Mouse (Mus musculus): ENCODE data around the gene Fuca1. TPM values are rescaled to one million over a fixed set of nuclear protein-coding genes. Genes with fewer than 3 reads are reported as not detected.

The Fuca1 gene
- polyA plus RNA-seq (2015; fragmentation: Nextera tagmentation; extraction: Ambion mirVana) = 53.8 and 63.6 TPM in 2 replicates

DNA sequence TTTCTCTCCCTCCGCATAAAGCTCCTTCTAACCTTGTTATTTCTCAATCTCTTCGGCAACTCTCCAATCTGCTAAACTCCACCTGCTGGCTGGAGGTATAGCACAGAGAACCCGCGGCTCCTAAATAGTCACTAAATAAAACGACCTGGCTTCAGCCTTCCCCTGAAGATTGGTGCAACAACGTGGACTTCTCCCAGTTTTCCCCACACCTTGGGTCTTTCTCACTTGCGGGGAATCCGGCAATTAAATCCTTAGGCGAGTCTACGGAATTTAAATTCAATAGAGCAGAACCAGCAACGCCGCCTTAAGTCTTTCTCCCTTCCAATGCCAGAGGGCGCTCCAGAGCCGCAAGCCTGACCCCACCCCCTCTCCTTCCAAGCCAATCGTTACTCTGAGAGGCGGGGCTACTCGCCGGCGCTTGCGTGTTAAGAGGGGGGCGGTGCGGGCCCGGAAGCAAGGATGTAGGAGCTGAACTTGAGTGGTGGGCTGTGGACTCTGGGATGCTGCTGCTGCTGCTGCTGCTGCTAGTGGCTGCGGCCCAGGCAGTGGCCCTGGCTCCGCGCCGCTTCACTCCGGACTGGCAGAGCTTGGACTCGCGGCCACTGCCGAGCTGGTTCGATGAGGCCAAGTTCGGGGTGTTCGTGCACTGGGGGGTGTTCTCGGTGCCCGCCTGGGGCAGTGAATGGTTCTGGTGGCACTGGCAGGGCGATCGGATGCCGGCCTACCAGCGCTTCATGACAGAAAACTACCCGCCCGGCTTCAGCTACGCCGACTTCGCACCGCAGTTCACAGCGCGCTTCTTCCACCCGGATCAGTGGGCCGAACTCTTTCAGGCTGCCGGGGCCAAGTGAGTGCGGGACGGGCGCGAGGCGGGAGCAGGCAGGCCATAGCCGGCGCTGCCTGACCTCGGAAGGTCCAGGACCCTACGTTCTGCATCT is at the start of gene Fuca1:
TSS of gene Fuca1 (plus strand) at position 432 of the 938 bp plus-strand sequence.
- ATAC-seq (ENCODE audit: low read depth) = peak; percentile 98
- H3K4me2 ChIP-seq = peak within 1 kb of the TSS; percentile 87
- 2% methylated on average over 60 of the region's 60 CpGs for WGBS

DNA sequence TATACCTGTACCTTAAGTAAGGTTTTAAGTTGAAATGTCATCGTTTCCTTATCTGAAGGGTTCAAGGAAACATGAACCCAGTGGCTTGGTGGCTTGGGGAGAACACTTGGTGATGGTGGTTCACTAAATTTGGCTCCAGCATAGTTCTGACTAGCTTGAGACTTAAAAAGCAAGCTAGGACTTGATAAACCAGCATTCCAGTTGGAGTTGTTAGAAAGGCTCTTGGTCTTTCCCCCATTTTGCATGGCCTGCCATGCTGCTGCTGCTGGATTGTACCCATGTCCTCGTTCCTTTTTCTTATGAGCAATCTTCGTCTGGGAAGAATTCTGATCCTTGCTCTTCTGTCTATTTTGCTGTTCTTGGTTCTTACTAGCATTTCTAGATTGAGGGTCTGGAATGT is 48.5 kb upstream of the Fuca1 start:
- Histone ChIP-seq H3K4me1 (replicated peaks) (peaks cover 56% of the 10 kb centered on the region), H3K9me3 (no peaks in the 10 kb centered on the region), H3K36me3 (peaks cover 15% of the 10 kb centered on the region; the same call in 1 of the 2 replicates), H3K9ac (peak overlapping the region; percentile 92), H3K4me3 (peak overlapping the region; percentile 58), H3K27ac (replicated peaks) (peak overlapping the region; percentile 97; the same call in 1 of the 2 replicates), H3K4me2 (peak overlapping the region; percentile 87), H3K27me3 (no peaks in the 10 kb centered on the region)
- no peak for ATAC-seq (ENCODE audit: low read depth)
- WGBS = 57% methylated on average over 3 of the region's 3 CpGs

More for the DNA sequence above, at the start of gene Fuca1:
- Histone ChIP-seq H3K4me1 (replicated peaks) (peaks cover 19% of the 10 kb centered on the region), H3K27ac (replicated peaks) (peak within 1 kb of the TSS; percentile 84), H3K27me3 (no peaks in the 10 kb centered on the region), H3K4me3 (peak within 1 kb of the TSS; percentile 61), H3K36me3 (peaks cover 18% of the 10 kb centered on the region), H3K9ac (peak within 1 kb of the TSS; percentile 79), H3K9me3 (no peaks in the 10 kb centered on the region)

DNA sequence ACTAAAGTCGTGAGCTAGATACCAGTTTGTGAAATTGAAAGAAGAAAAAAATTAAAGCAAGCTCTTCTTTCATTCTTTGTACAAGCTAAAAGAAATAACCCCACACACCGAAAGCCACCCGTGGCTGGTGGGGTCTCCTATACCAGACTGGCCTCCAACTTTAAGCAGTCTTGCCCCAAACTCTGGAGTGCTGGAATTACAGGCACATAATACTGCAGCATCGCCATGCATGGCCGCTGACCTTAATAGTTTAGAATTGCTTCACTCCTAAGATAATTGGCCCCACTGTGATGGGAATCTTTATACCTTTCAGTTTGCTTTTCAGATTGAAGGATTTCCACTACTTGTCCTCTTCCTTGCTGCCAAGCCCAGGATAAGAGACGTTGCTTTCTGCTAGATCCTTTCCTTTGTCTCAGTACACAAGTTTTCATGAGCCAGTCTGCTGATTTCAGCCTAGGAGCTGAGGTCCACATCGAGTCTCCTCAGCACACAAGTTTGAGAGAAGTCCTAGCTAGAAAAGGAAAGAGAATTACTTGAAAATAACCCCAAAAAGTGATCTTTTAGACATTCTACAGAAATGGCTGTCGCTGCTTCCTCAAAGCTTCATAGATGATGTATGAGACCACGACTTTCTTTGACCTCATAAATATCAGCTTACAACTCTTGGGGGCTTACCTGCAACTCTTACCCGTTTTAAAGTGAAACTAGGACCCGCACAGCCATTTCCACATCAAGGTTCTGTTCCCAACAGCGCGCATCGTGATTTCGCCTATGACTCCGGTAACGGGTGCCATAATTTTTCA is 47.7 kb upstream of the Fuca1 start:
- 9% methylated on average over 17 of the region's 17 CpGs for WGBS
- peak overlapping the region; percentile 58 for H3K4me3 ChIP-seq
- H3K9me3 ChIP-seq = no peaks in the 10 kb centered on the region
- peak overlapping the region; percentile 87 for H3K4me2 ChIP-seq
- H3K27me3 ChIP-seq = no peaks in the 10 kb centered on the region
- no peak for ATAC-seq (ENCODE audit: low read depth)
- peaks cover 15% of the 10 kb centered on the region; the same call in 1 of the 2 replicates for H3K36me3 ChIP-seq
- H3K9ac ChIP-seq = peak overlapping the region; percentile 92
- peak overlapping the region; percentile 97 for H3K27ac ChIP-seq (replicated peaks)
- peaks cover 57% of the 10 kb centered on the region for H3K4me1 ChIP-seq (replicated peaks)

DNA sequence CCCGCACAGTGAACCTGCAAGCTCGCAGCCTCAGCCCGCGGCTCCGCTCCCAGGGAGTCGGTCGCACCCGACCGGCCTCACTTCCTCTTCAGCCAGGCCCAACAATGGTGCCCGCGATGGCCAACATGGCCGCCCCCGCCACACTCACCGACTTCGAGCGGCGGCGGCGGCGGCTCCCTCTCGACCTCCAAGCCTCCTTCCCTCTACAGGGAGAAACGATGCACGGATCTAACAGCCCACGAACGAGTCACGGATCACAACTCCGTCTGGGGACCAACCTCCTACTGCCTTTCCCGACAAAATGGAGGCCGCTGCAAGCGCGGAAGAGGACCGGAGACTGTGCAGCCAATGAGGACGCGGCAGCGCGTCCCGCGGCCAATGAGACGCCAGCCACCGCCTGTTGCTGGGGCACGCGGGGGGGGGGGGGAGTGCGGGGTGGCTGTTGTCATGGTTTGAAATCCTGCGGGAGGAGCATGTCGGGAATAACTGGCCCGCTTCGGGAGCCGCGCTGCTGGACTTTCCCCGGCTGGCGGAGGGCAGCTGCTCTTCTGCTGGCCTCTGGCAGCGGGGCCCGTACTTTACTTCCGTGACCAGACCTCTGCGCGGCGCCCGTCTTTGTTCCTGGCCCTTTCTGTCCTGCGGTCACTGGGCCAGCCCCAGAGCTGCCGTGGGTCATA is 46.9 kb upstream of the Fuca1 start, which contains the start of gene Pnrc2:
TSS of gene Pnrc2 (minus strand) at position 325 of the 677 bp plus-strand sequence.
- under 1% methylated on average over 47 of the region's 60 CpGs for WGBS
- peaks cover 57% of the 10 kb centered on the region for H3K4me1 ChIP-seq (replicated peaks)

DNA sequence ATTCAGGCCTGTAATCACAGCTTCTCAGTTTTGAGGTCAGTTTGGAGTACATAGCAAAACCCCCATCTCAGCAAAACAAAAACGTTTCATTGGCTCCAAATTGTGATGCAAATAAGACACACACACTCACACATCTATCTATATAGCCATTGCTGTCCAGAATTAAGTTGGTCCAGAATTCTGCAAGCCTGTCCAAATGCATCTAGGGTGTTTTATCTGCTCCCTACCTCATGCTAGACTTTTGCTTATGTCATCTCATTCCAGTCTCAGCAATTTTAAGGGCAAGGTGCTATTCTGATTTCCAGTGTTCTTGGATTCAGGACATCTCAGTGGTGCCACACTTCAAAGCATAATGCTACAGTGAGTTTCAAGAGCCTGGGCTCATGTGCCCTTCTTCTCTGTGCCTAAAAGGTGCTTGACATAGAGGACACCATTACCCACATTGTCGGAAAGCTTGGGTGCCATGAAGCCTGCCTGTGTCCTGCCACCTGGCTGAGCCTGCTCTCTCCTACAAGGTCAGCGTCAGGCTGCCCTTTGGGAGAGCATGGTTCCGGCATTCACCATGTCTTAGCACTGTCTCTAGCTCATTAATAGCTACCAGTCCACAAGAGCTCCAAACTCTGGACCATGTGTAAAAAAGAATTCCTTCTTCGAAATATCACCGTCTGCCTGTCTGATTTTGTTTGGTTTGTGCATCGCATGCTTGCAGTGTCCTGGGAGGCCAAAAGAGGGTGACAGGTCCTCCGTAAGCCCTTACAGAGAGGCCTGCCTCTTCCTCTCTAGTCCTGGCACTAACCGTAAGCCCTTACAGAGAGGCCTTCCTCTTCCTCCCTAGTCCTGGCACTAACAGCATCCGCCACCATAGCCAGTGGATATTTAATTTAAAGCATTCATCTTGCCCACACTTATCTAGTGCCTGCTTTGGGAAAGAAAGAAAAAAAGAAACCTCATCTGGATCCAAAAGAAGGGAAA is 45.7 kb upstream of the Fuca1 start:
- Histone ChIP-seq H3K27ac (replicated peaks) (peak overlapping the region; percentile 97), H3K27me3 (no peaks in the 10 kb centered on the region), H3K9ac (peak overlapping the region; percentile 92), H3K4me1 (replicated peaks) (peaks cover 57% of the 10 kb centered on the region), H3K36me3 (peaks cover 11% of the 10 kb centered on the region; the same call in 1 of the 2 replicates), H3K9me3 (no peaks in the 10 kb centered on the region), H3K4me2 (peak overlapping the region; percentile 87), H3K4me3 (no peak overlapping the region)
- 83% methylated on average over 10 of the region's 10 CpGs for WGBS
- ATAC-seq (ENCODE audit: low read depth) = no peak

More for the DNA sequence above, 46.9 kb upstream of the Fuca1 start, which contains the start of gene Pnrc2:
- H3K36me3 ChIP-seq = peaks cover 15% of the 10 kb centered on the region; the same call in 1 of the 2 replicates
- H3K9ac ChIP-seq = peak within 1 kb of the TSS; percentile 92
- peak; percentile 95 for ATAC-seq (ENCODE audit: low read depth)
- H3K4me2 ChIP-seq = peak within 1 kb of the TSS; percentile 87
- H3K27me3 ChIP-seq = no peaks in the 10 kb centered on the region
- H3K27ac ChIP-seq (replicated peaks) = peak within 1 kb of the TSS; percentile 97
- no peaks in the 10 kb centered on the region for H3K9me3 ChIP-seq
- peak within 1 kb of the TSS; percentile 58 for H3K4me3 ChIP-seq

DNA sequence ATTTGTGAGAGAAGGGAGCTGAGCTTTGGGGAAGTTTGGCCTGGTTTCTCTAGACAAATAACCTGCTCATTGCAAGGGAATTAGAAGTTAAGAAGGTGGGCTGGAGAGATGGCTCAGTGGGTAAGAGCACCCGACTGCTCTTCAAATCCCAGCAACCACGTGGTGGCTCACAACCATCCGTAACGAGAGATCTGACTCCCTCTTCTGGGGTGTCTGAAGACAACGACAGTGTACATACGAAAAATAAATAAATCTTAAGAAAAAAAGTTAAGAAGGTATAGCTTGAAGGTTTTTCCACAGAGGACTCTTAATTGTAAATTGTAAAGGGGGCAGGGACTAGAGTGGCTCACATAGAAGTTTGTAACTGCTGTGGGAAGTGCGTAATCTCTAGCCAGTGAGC is 45.0 kb upstream of the Fuca1 start:
- Histone ChIP-seq H3K27me3 (no peaks in the 10 kb centered on the region), H3K9ac (no peak overlapping the region), H3K4me3 (no peak overlapping the region), H3K36me3 (peaks cover 11% of the 10 kb centered on the region; the same call in 1 of the 2 replicates), H3K27ac (replicated peaks) (peak overlapping the region; percentile 97; the same call in 1 of the 2 replicates), H3K4me1 (replicated peaks) (peaks cover 54% of the 10 kb centered on the region), H3K9me3 (no peaks in the 10 kb centered on the region), H3K4me2 (no peak overlapping the region)
- ATAC-seq (ENCODE audit: low read depth) = no peak
- 31% methylated on average over 7 of the region's 7 CpGs for WGBS

DNA sequence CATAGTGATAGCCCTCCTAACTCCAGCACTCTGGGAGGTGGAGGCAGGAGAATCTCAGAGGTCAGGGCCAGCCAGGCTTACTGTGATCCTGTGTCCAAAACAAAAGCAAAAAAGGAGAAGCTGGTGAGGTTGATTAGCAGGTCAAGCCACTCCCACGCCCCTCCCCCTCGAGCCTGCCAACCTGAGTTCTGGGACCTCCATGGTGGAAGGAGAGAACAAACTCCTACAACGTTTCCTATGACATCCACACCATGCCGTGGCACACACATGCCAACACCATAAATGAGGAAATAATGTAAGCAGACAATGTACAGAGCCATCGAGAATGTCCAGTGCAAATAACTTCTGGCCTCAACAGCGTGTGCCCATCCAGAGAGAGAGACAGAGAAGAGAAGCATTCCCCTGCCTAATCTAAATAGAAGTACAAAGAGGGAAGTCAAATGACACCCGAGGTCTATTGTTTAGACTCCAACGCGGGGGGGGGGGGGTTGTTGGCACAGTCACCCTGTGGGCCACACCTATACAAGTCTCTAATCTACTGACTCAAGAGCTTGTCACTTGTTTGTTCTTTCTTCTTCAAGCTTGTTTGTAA is 44.4 kb upstream of the Fuca1 start:
- Histone ChIP-seq H3K9ac (no peak overlapping the region), H3K27ac (replicated peaks) (peak overlapping the region; percentile 61), H3K36me3 (peaks cover 11% of the 10 kb centered on the region; the same call in 1 of the 2 replicates), H3K4me2 (peak overlapping the region; percentile 53), H3K4me3 (peak overlapping the region; percentile 13), H3K9me3 (no peaks in the 10 kb centered on the region), H3K4me1 (replicated peaks) (peaks cover 49% of the 10 kb centered on the region), H3K27me3 (no peaks in the 10 kb centered on the region)
- no peak for ATAC-seq (ENCODE audit: low read depth)
- WGBS = 6% methylated on average over 9 of the region's 9 CpGs

DNA sequence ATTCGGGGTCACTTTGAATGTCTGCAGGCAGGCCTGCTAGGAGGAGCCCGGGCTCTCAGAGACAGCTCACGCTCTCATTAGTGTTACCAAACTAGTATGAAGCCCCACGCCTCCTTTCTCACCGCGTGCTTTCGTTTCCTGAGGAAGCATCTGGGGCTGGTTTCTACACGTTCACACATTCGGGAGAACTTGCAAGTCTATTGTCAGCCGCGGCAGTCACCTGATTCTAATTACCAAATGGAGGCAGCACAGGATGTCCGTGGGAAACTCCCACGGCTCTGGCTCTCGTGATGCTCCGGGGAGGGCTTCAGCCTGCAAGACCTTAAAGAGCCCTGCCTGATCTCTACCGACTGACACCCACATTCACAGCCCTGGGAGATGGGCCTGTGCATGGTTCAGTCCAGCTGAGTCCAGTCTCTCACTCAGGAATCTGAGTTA is 43.9 kb upstream of the Fuca1 start:
- peaks cover 8% of the 10 kb centered on the region; the same call in 1 of the 2 replicates for H3K36me3 ChIP-seq
- WGBS = 1% methylated on average over 16 of the region's 16 CpGs
- peak overlapping the region; percentile 13 for H3K4me3 ChIP-seq

DNA sequence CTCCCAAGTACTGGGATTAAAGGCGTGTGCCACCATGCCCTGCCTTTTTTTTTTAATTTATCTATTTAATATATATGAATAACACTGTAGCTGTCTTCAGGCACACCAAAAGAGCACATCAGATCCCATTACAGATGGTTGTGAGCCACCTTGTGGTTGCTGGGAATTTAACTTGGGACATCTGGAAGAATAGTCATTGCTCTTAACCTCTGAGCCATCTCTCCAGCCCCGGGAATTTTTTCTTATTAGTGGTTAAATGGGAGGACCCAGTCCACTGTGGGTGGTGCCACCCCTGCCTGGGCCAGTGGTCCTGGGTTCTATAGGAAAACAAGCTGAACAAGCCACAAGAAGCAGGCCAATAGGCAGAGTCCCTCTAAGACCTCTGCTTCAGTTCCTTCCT is 42.8 kb upstream of the Fuca1 start:
- ATAC-seq (ENCODE audit: low read depth) = no peak
- no peaks in the 10 kb centered on the region for H3K36me3 ChIP-seq
- 65% methylated on average over 2 of the region's 2 CpGs for WGBS
- H3K4me2 ChIP-seq = no peak overlapping the region
- no peak overlapping the region for H3K27ac ChIP-seq (replicated peaks)
- H3K4me3 ChIP-seq = no peak overlapping the region
- H3K9me3 ChIP-seq = no peaks in the 10 kb centered on the region
- no peak overlapping the region for H3K9ac ChIP-seq
- peaks cover 34% of the 10 kb centered on the region for H3K4me1 ChIP-seq (replicated peaks)
- no peaks in the 10 kb centered on the region for H3K27me3 ChIP-seq

More for the DNA sequence above, 43.9 kb upstream of the Fuca1 start:
- Histone ChIP-seq H3K27me3 (no peaks in the 10 kb centered on the region), H3K4me2 (peak overlapping the region; percentile 53), H3K4me1 (replicated peaks) (peaks cover 45% of the 10 kb centered on the region), H3K9ac (peak overlapping the region; percentile 58), H3K9me3 (no peaks in the 10 kb centered on the region), H3K27ac (replicated peaks) (peak overlapping the region; percentile 61)
- no peak for ATAC-seq (ENCODE audit: low read depth)

DNA sequence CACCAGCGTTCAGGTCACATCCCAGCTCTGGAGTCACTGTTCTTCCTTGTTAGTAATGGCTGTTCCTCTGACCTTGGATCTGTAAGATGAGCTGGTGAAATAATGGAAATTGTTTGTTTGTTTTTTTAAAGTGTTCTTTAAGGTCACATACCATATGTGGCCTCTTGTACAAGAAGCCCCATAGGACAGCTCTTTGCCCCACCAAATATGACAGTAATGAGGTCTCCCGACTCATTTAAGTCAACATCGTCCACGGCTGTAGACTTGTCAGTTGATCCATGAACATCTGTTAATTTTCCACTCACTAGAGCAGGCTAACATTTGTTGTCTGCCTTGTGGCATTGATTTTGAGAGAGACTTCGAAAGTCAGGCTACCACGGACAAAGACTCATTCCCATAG is 41.5 kb upstream of the Fuca1 start:
- Histone ChIP-seq H3K36me3 (no peaks in the 10 kb centered on the region), H3K27ac (replicated peaks) (no peak overlapping the region), H3K4me3 (no peak overlapping the region), H3K27me3 (no peaks in the 10 kb centered on the region), H3K9ac (no peak overlapping the region), H3K4me2 (no peak overlapping the region), H3K4me1 (replicated peaks) (peaks cover 31% of the 10 kb centered on the region), H3K9me3 (no peaks in the 10 kb centered on the region)
- ATAC-seq (ENCODE audit: low read depth) = no peak
- WGBS = 65% methylated on average over 6 of the region's 6 CpGs

Measured in neural tube, embryonic 13.5 days (tissue).